Mouse (Mus musculus) yolk sac, embryonic 10.5 days (tissue): ENCODE results near the gene Gpr162.
A peak's percentile ranks its signal among the peaks of the same experiment; 100 is the strongest.
"Not testable (repeated sequence)": the region's sequence is repeated elsewhere in the genome, so short reads cannot be mapped to it uniquely, and the experiment has no call there.

Experiments used
- DNase-seq: peaks from one replicate; pipeline ENCODE4 v3.0.0-alpha.2; 2017; ENCODE audit warnings: low spot score

Gpr162 gene

DNA sequence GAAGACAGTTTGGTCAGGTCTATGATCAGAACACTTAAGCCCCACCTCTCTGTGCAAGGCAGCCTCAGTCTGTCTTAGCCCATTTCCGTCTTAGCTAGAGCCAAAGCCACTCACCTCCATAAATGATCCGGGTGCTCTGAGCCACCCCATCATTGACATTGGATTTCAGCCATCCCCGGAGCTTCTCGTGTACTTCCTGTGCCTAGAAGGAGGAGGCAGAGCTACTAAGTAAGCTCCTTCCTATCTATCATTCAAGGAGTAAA is 52.4 kb downstream of the Gpr162 start:
- no peak for DNase-seq

DNA sequence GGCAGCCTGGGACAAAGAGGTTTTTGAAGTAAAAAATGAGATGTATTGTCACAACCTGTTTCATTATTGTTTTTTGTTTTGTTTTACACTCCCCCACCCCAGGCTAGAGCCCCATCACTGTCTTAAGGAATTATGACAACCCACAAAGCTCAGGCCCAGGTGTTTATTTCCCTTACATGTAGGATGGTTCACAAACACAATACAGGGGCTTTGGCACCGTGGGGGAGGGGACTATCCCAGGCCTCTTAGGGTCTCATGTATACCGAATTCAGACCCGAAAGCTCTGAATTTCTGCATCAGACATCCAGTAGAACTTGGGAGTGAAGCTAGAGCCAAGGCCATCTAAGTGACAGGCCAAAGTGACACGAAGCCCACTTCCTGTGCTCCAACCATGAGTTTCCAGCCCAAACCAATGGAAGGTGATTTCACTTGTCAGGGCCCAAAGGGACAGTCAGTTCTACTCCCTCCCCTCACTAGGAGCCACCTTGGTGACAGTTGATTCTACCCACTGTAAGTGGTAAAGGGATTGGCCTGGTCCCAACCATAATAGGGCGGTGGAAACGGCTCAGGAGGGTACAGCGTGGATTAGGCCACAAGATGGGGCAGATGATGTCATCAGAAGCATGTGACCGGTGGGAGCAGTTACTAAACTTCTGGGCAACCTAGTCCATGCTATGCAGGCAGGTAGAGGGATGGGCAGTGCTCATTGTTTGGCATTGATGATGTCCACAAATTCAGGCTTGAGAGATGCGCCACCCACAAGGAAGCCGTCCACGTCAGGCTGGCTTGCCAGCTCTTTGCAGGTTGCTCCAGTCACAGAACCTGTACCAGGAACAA is 53.0 kb downstream of the Gpr162 start:
- not testable (repeated sequence) for DNase-seq

DNA sequence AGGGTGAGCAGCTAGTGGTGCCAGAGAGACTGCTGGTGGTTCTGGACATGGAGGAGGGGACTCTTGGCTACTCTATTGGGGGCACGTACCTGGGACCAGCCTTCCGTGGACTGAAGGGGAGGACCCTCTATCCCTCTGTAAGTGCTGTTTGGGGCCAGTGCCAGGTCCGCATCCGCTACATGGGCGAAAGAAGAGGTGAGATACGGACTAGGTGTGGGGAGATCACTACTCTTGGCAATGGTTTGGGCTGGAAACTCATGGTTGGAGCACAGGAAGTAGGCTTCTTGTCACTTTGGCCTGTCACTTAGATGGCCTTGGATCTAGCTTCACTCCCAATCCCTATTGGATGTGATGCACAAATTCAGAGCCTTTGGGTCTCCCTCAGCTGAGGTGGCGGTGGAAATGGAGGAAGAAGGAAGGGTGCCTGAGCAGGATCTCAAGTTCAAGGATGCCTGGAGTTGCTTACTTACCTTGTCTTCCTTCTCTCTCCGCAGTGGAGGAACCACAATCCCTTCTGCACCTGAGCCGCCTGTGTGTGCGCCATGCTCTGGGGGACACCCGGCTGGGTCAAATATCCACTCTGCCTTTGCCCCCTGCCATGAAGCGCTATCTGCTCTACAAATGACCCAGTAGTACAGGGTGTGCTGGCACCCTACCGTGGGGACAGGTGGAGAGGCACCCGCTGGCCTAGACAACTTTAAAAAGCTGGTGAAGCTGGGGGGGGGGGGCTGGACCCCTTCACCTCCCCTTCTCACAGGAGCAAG is 53.8 kb downstream of the Gpr162 start:
- no peak for DNase-seq

DNA sequence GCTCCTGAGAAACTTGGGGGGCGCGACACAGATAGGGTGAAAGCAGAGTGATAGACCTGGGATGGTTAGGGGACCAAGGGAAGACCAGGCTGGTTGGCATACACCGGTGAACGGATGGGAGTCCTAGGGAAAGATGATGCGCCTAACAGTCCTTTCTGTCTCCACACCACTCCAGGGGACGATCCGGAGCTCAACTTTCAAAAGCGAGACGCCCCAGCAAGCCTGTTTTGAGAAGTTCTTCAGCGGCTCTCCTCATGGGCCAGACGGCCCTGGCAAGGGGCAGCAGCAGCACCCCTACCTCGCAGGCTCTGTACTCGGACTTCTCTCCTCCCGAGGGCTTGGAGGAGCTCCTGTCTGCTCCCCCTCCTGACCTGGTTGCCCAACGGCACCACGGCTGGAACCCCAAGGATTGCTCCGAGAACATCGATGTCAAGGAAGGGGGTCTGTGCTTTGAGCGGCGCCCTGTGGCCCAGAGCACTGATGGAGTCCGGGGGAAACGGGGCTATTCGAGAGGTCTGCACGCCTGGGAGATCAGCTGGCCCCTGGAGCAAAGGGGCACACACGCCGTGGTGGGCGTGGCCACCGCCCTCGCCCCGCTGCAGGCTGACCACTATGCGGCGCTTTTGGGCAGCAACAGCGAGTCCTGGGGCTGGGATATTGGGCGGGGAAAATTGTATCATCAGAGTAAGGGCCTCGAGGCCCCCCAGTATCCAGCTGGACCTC is 54.6 kb downstream of the Gpr162 start:
- DNase-seq = peak; percentile 88
